Mouse (Mus musculus) testis, adult 2 months (tissue): ENCODE results near the gene Mgat4a.

ENCODE experiments used
- CTCF ChIP-seq: fragments of 200-500 bp; IDR thresholded peaks from 2 replicates; pipeline ENCODE4 v1.5.1; 2012; ENCODE audit warnings: low read depth, mild to moderate bottlenecking, inconsistent platforms, low read length, moderate library complexity; ENCODE audit not compliant: control insufficient read depth, insufficient read depth, insufficient replicate concordance
- POLR2A ChIP-seq: fragments of 200-500 bp; IDR thresholded peaks from 2 replicates; pipeline ENCODE4 v1.6.1; 2012; ENCODE audit warnings: low read depth, mild to moderate bottlenecking, inconsistent platforms, low read length, moderate library complexity; ENCODE audit not compliant: control insufficient read depth

- TF ChIP-seq CTCF, result no peak
- no peak for TF ChIP-seq POLR2A
Observed at GRCm38 (mm10) chr1:37568379-37568778, 27.6 kb upstream of the Mgat4a start.
